Mouse (Mus musculus) midbrain, embryonic 14.5 days (tissue): ENCODE data around the gene Gnai2. TPM values are rescaled to one million over a fixed set of nuclear protein-coding genes. Genes with fewer than 3 reads are reported as not detected.

Source experiments
- ATAC-seq: fragments of 200-750 bp; cut with Nextera tagmentation; 2 replicates; pipeline ENCODE4 v1.8.0; 2017; ENCODE audit warnings: moderate number of reproducible peaks, moderate library complexity; ENCODE audit not compliant: low FRiP score, low TSS enrichment
- DNase-seq: peaks from one replicate; pipeline ENCODE4 v3.0.0-alpha.2; 2015
- H3K27ac ChIP-seq: fragments of 300-500 bp; sonication (generic); replicated peaks from 2 replicates; pipeline ENCODE4 v1.5.1; 2014; ENCODE audit warnings: mild to moderate bottlenecking, low read depth, low read length, moderate library complexity
- H3K27me3 ChIP-seq: fragments of 300-500 bp; sonication (generic); 2 replicates; pipeline ENCODE4 v1.6.1; 2014; ENCODE audit warnings: low read length, control low read depth, mixed read lengths; ENCODE audit not compliant: control insufficient read depth, insufficient read depth
- H3K36me3 ChIP-seq: fragments of 300-500 bp; sonication (generic); 2 replicates; pipeline ENCODE4 v1.6.1; 2014; ENCODE audit warnings: low read length, control low read depth; ENCODE audit not compliant: control insufficient read depth, insufficient read depth
- H3K4me1 ChIP-seq: fragments of 300-500 bp; sonication (generic); 2 replicates; pipeline ENCODE4 v1.6.1; 2014; ENCODE audit warnings: mild to moderate bottlenecking, antibody characterized with exemption, low read length, control low read depth; ENCODE audit not compliant: control insufficient read depth, insufficient read depth
- H3K4me2 ChIP-seq: fragments of 300-500 bp; sonication (generic); 2 replicates; pipeline ENCODE4 v1.6.1; 2014; ENCODE audit warnings: mild to moderate bottlenecking, low read length, moderate library complexity
- H3K4me3 ChIP-seq: fragments of 300-500 bp; sonication (generic); replicated peaks from 2 replicates; pipeline ENCODE4 v1.5.1; 2014; ENCODE audit warnings: low read depth, low read length
- H3K9ac ChIP-seq: fragments of 300-500 bp; sonication (generic); replicated peaks from 2 replicates; pipeline ENCODE4 v1.6.1; 2014; ENCODE audit warnings: mild to moderate bottlenecking, low read length, moderate library complexity
- H3K9me3 ChIP-seq: fragments of 300-500 bp; sonication (generic); 2 replicates; pipeline ENCODE4 v1.6.1; 2016; ENCODE audit warnings: low read length, control low read depth, mixed read lengths; ENCODE audit not compliant: control insufficient read depth
- WGBS: fragments of 180-500 bp; shearing (Covaris S2); extraction: QIAGEN DNeasy Blood & Tissue Kit; methylation state at CpG from one replicate; pipeline ENCODE4 v1.1.7; 2014; 5-methylcytosine and 5-hydroxymethylcytosine counted together
- polyA plus RNA-seq: library from polyadenylated mRNA; unstranded; fragments of >200 nt; fragmentation: Nextera tagmentation; extraction: Ambion mirVana; gene quantifications from 2 replicates; pipeline ENCODE4 v1.2.1, GENCODE M21; 2014

The Gnai2 gene
- polyA plus RNA-seq, 1 experiment from 2014 or later: 326 TPM

GRCm38 (mm10) chr9:107615035-107615434, 20.1 kb downstream of the Gnai2 start:
- H3K4me1 ChIP-seq: peaks cover 18% of the 10 kb centered on the region
- DNase-seq (no peak), ATAC-seq (no peak)
- WGBS: 52% methylated on average over 4 of the region's 4 CpGs
- H3K9me3 ChIP-seq: no peaks in the 10 kb centered on the region
- peak overlapping the region; percentile 33; the same call in 1 of the 2 replicates for H3K27ac ChIP-seq
- no peaks in the 10 kb centered on the region for H3K27me3 ChIP-seq
- H3K4me3 ChIP-seq: no peak overlapping the region
- H3K36me3 ChIP-seq: peaks cover 60% of the 10 kb centered on the region
- H3K4me2 ChIP-seq: no peak overlapping the region
- H3K9ac ChIP-seq: no peak overlapping the region

- Histone ChIP-seq H3K27ac (peak overlapping the region; percentile 100), H3K9me3 (no peaks in the 10 kb centered on the region), H3K27me3 (no peaks in the 10 kb centered on the region), H3K4me2 (peak overlapping the region; percentile 70), H3K9ac (peak overlapping the region; percentile 80; the same call in 1 of the 2 replicates), H3K4me3 (peak overlapping the region; percentile 25; the same call in 1 of the 2 replicates), H3K36me3 (peaks cover 40% of the 10 kb centered on the region), H3K4me1 (peaks cover 22% of the 10 kb centered on the region)
- ATAC-seq (no peak; the same call in 1 of the 2 replicates), DNase-seq (peak; percentile 71)
- 13% methylated on average over 12 of the region's 12 CpGs for WGBS
Observed at GRCm38 (mm10) chr9:107612945-107613569, 22.1 kb downstream of the Gnai2 start.

DNA sequence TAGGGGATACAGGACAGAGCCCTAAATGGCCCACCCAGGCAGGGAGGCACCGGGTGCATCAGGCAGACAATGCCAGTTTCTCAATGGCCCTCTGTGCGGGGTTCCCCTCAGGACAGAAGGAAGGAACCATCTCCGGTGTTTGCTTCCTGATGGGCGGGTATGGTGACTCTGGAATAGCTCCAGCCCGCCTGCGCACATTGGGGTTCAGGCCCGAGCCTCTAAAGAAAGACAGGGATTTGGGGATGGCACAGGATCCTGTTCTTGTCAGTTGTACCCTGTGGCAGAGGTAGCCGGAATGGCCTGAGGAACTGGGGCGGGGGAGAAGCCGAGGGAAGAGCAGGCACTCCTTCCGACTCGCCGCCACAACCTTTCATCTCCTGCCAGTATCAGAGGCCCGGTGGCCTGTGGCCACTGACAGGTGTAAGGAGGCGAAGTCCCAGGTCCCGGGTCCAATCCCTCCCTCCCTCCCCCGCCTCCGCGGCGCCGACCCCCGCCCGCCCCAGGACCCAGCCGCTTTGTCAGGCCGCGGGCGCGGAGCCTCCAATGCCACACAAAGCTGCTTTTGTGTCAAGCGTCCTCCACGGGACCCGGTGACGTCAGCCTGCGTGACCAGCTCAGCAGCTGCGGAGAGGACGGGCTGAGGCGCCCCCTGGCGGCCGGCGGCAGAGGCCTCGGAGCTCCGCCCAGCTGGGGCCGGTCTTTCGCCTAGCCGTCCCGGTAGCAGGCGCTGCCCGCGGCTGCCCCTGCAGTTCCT, 22.8 kb downstream of the Gnai2 start:
- peak overlapping the region; percentile 70 for H3K4me2 ChIP-seq
- H3K4me1 ChIP-seq: peaks cover 22% of the 10 kb centered on the region
- DNase-seq (peak; percentile 99), ATAC-seq (peak; percentile 92)
- peaks cover 35% of the 10 kb centered on the region for H3K36me3 ChIP-seq
- peak overlapping the region; percentile 80 for H3K9ac ChIP-seq
- H3K27ac ChIP-seq: peak overlapping the region; percentile 100
- 1% methylated on average over 48 of the region's 48 CpGs for WGBS
- peak overlapping the region; percentile 25 for H3K4me3 ChIP-seq
- H3K27me3 ChIP-seq: no peaks in the 10 kb centered on the region
- no peaks in the 10 kb centered on the region for H3K9me3 ChIP-seq

DNA sequence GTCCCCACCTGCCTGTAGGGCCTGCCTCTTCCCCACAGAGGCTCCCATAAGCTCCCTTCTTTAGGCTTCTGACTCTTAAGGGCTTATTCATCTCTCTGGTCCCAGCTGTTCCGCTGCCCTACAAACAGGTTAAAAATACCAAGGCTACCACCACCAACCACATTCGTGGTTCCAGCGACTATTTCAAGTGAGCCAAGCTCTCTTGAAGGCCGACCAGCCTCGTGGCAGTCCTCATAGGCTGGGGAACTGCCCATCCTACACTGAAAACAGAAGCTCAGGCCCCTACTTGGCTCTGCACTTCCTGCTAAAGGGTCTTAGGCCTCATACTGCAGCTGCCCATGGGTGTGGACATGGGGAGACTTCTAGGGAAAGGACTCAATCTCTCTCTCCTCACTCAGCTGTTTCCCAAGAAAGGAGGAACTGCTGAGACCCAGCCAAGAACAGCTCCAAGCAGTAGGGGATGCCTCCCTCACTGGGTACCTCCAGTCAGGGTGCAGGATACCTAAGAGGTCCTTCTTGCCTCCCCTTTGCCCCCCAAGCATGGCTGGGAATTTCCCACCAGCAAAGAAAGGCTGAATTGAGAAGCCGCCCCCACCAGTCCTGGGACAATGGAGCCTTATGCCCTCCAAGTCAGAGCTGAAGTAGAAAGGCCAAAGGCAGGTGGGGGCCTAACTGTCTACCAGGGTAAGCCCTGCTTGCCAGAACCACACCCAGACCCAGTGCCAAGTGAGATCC, 23.5 kb downstream of the Gnai2 start:
- H3K4me2 ChIP-seq: peak overlapping the region; percentile 70

DNA sequence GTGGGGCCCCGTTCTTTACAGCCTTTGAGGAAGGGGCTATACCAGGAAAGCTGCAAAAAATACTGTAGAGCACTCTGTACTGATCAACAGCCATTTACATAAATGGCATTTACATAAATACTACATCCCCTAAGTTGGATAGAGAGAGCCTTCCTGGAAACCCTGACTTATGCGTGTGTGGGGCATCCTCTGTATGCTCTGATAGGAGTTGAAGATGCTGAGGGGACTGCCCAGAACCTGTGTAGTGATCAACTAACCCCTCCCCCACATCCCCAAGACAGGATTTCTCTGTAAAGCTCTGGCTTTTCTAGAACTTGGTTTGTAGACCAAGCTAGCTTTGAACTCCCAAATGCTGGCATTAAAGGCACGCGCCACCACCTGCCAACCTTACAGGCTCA, 25.7 kb downstream of the Gnai2 start:
- H3K9ac ChIP-seq: no peak overlapping the region
- peaks cover 7% of the 10 kb centered on the region for H3K36me3 ChIP-seq
- WGBS: 64% methylated on average over 4 of the region's 4 CpGs
- DNase-seq (no peak), ATAC-seq (no peak)
- H3K4me3 ChIP-seq: no peak overlapping the region
- H3K4me1 ChIP-seq: peaks cover 29% of the 10 kb centered on the region
- H3K27me3 ChIP-seq: no peaks in the 10 kb centered on the region
- H3K9me3 ChIP-seq: no peaks in the 10 kb centered on the region
- H3K27ac ChIP-seq: no peak overlapping the region
- no peak overlapping the region for H3K4me2 ChIP-seq

More for the DNA sequence above, 23.5 kb downstream of the Gnai2 start:
- Histone ChIP-seq H3K27ac (peak overlapping the region; percentile 100), H3K9ac (peak overlapping the region; percentile 80), H3K4me1 (peaks cover 22% of the 10 kb centered on the region), H3K36me3 (peaks cover 29% of the 10 kb centered on the region), H3K27me3 (no peaks in the 10 kb centered on the region), H3K9me3 (no peaks in the 10 kb centered on the region), H3K4me3 (peak overlapping the region; percentile 25; the same call in 1 of the 2 replicates)
- DNase-seq (no peak), ATAC-seq (no peak; the same call in 1 of the 2 replicates)
- WGBS: 77% methylated on average over 6 of the region's 6 CpGs

- 43% methylated on average over 12 of the region's 12 CpGs for WGBS
- Histone ChIP-seq H3K9me3 (no peaks in the 10 kb centered on the region), H3K27ac (no peak within 1 kb of the TSS), H3K4me1 (peaks cover 29% of the 10 kb centered on the region), H3K27me3 (no peaks in the 10 kb centered on the region), H3K4me2 (no peak within 1 kb of the TSS), H3K4me3 (no peak within 1 kb of the TSS), H3K9ac (no peak within 1 kb of the TSS), H3K36me3 (peaks cover 2% of the 10 kb centered on the region)
- ATAC-seq (no peak), DNase-seq (no peak)
Observed at GRCm38 (mm10) chr9:107608741-107609432, 26.3 kb downstream of the Gnai2 start, which contains the start of gene Sema3b. Gene Sema3b (minus strand): TSS chr9:107609229.

- H3K4me3 ChIP-seq: no peak overlapping the region
- no peaks in the 10 kb centered on the region for H3K27me3 ChIP-seq
- no peak overlapping the region for H3K4me2 ChIP-seq
- DNase-seq (no peak), ATAC-seq (no peak)
- H3K9ac ChIP-seq: no peak overlapping the region
- H3K4me1 ChIP-seq: peaks cover 25% of the 10 kb centered on the region
- H3K9me3 ChIP-seq: no peaks in the 10 kb centered on the region
- no peak overlapping the region for H3K27ac ChIP-seq
- WGBS: 63% methylated on average over 9 of the region's 9 CpGs
- no peaks in the 10 kb centered on the region for H3K36me3 ChIP-seq
Observed at GRCm38 (mm10) chr9:107607653-107608245, 27.4 kb downstream of the Gnai2 start.

- 72% methylated on average over 2 of the region's 2 CpGs for WGBS
Observed at GRCm38 (mm10) chr9:107607036-107607435, 28.1 kb downstream of the Gnai2 start.

More at GRCm38 (mm10) chr9:107607036-107607435, 28.1 kb downstream of the Gnai2 start:
- Histone ChIP-seq H3K9ac (no peak overlapping the region), H3K9me3 (no peaks in the 10 kb centered on the region), H3K27me3 (no peaks in the 10 kb centered on the region), H3K4me1 (peaks cover 26% of the 10 kb centered on the region), H3K4me2 (no peak overlapping the region), H3K36me3 (no peaks in the 10 kb centered on the region), H3K4me3 (no peak overlapping the region), H3K27ac (no peak overlapping the region)
- ATAC-seq (no peak), DNase-seq (no peak)
